Mouse (Mus musculus): ENCODE data around the gene Ptgds. TPM values are rescaled to one million over a fixed set of nuclear protein-coding genes. Genes with fewer than 3 reads are reported as not detected.

Ptgds gene
- polyA plus RNA-seq, 1 experiment from 2014 or later = 1.2 TPM

DNA sequence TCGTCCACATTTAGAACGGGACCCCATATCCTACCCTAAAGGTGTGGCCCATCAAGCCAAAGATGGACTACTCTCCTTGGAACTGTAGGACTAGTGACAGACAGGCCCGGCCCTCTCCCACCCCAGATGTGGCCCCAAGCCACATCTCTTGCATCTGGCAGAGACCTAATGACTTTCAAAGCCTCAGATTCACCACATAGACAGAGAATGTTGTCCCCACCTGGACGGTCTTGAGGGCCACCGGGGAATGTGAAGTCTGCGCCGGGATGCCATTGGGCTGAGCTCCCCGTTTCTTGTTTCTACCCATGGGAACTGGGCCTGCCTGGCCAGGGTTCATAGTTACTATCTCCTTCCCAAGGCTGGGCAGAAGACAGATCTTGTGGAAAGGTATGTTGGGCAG, 7.7 kb upstream of the Ptgds start:
- no peak for ATAC-seq
- no peak for TF ChIP-seq CTCF (IDR thresholded peaks at IDR 0.05; ENCODE audit: low read depth)
- 88% methylated on average over 8 of the region's 8 CpGs for WGBS

DNA sequence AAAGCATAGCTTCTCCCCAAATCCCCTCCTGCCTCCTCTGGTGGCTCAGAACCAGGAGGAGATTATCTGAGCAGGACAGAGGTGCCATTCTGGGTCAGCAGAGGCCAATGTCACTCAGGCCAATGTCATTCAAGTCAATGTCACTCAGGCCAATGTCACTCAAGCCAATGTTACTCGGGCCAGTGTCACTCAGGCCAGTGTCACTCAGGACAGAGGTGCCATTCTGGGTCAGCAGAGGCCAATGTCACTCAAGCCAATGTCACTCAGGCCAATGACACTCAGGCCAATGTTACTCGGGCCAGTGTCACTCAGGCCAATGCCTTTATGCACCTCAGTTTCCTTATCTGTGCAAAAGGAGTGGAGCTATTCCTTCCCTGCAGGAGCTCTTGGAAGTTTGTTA, 2.7 kb upstream of the Ptgds start:
- H3K9ac ChIP-seq (ENCODE audit: low read depth, low read length) = no peak overlapping the region
- no peaks in the 10 kb centered on the region for H3K27me3 ChIP-seq (replicated peaks; ENCODE audit: control insufficient read depth, insufficient read depth, low read length)
- H3K36me3 ChIP-seq (ENCODE audit: control insufficient read depth, insufficient read depth) = no peaks in the 10 kb centered on the region
- H3K4me3 ChIP-seq (ENCODE audit: low read depth, low read length) = no peak overlapping the region
- H3K4me1 ChIP-seq (replicated peaks; ENCODE audit: control insufficient read depth, insufficient read depth, low read length) = 0 out of 2 replicates have a peak, but pooled peaks cover 3% of the 10 kb centered on the region
- no peaks in the 10 kb centered on the region for H3K9me3 ChIP-seq (ENCODE audit: control insufficient read depth)
- H3K4me2 ChIP-seq (replicated peaks; ENCODE audit: low read depth) = no peak overlapping the region
- no peak overlapping the region for H3K27ac ChIP-seq (ENCODE audit: low read depth, low read length)
- no peak for TF ChIP-seq CTCF (IDR thresholded peaks at IDR 0.05; ENCODE audit: low read depth)
- ATAC-seq = no peak
- 78% methylated on average over 2 of the region's 2 CpGs for WGBS

More for the DNA sequence above, 7.7 kb upstream of the Ptgds start:
- Histone ChIP-seq H3K4me2 (replicated peaks; ENCODE audit: low read depth) (no peak overlapping the region), H3K9me3 (ENCODE audit: control insufficient read depth) (no peaks in the 10 kb centered on the region), H3K27ac (ENCODE audit: low read depth, low read length) (no peak overlapping the region), H3K9ac (ENCODE audit: low read depth, low read length) (no peak overlapping the region), H3K36me3 (ENCODE audit: control insufficient read depth, insufficient read depth) (no peaks in the 10 kb centered on the region), H3K27me3 (replicated peaks; ENCODE audit: control insufficient read depth, insufficient read depth, low read length) (no peaks in the 10 kb centered on the region), H3K4me3 (ENCODE audit: low read depth, low read length) (no peak overlapping the region), H3K4me1 (replicated peaks; ENCODE audit: control insufficient read depth, insufficient read depth, low read length) (no peaks in the 10 kb centered on the region)

DNA sequence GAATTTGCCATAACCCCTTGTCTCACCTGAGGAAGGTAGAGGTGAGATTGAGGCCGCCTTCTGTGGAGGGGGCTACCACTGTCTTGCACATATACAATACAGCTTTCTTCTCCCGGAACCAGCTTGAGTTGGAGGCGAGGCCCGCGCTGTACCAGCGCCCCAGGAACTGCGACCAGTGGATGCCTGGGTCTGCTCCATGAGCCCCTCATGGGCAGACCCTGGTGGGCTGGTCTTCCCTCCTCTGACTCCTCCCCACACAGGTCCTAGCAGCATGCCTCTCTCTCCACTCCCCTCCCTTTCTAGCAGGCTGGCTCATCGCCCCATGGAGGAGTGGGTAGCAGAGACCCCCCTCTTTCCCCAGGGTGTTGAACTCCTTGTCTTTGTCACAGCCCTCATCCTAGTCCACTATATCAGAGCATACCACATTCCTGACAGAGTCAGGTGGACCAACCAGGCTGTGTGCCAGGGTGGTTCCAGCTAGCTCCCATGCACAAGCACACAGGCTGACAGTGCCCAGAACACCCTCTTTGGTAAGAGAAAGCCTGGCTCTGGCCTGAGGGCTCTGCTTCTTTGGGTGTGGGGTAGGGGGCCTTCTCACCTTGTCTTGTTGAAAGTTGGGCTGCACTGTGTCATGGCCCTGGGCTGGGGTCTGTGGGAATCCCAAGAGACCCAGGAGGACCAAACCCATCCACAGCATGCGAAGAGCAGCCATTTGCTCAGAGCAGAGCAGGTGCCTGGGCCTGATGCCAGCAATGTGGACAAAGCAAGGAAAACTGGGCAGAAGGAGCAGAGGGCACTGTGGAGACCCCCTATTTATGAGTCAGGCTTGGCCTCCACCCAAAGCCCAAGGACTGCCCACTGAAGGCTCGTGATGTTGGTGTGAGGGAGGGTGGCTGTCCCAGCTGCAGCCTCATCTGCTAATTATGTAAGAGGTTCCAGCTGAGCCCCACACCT, 607 bp downstream of the Ptgds start:
- Histone ChIP-seq H3K9ac (ENCODE audit: low read depth, low read length) (no peak overlapping the region), H3K9me3 (ENCODE audit: control insufficient read depth) (no peaks in the 10 kb centered on the region), H3K27ac (ENCODE audit: low read depth, low read length) (no peak overlapping the region), H3K4me2 (replicated peaks; ENCODE audit: low read depth) (no peak overlapping the region), H3K4me1 (replicated peaks; ENCODE audit: control insufficient read depth, insufficient read depth, low read length) (0 out of 2 replicates have a peak, but pooled peaks cover 3% of the 10 kb centered on the region), H3K4me3 (ENCODE audit: low read depth, low read length) (no peak overlapping the region), H3K27me3 (replicated peaks; ENCODE audit: control insufficient read depth, insufficient read depth, low read length) (no peaks in the 10 kb centered on the region), H3K36me3 (ENCODE audit: control insufficient read depth, insufficient read depth) (no peaks in the 10 kb centered on the region)
- TF ChIP-seq CTCF (IDR thresholded peaks at IDR 0.05; ENCODE audit: low read depth) = no peak
- WGBS = 76% methylated on average over 10 of the region's 10 CpGs
- no peak for ATAC-seq

DNA sequence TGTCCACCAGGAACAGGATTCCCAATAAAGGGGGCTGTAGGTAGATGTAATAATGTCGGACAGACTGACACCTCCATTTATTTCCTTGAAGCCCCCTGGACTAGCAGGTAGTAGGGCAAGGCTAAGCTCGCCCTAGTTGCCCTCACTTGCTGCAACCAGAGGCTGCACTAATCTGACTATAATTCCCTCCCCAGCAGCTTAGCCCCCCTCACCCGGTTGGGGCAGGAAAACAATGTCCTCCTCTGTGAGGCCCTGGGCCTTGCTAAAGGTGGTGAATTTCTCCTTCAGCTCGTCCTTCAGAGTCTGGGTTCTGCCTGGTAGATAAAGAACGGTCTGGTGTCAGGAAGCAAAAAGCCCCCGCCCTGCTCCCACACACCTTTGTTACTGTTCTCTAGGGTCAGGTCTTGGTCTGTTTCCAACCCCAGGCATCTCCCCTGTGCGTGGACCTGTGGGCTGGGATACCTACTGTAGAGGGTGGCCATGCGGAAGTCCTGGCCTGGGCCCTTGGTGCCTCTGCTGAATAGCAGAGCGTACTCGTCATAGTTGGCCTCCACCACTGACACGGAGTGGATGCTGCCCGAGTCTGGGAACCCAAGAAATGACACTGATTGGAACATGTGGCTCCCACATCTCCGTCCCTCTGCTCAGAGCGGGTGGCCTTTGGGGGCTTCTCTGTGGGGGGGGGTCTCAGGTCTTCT, 2.1 kb downstream of the Ptgds start:
- no peaks in the 10 kb centered on the region for H3K9me3 ChIP-seq (ENCODE audit: control insufficient read depth)
- no peak for ATAC-seq
- H3K4me3 ChIP-seq (ENCODE audit: low read depth, low read length) = no peak overlapping the region
- WGBS = 69% methylated on average over 14 of the region's 14 CpGs
- 0 out of 2 replicates have a peak, but pooled peaks cover 3% of the 10 kb centered on the region for H3K4me1 ChIP-seq (replicated peaks; ENCODE audit: control insufficient read depth, insufficient read depth, low read length)
- H3K4me2 ChIP-seq (replicated peaks; ENCODE audit: low read depth) = no peak overlapping the region
- H3K36me3 ChIP-seq (ENCODE audit: control insufficient read depth, insufficient read depth) = no peaks in the 10 kb centered on the region
- no peak overlapping the region for H3K27ac ChIP-seq (ENCODE audit: low read depth, low read length)
- H3K27me3 ChIP-seq (replicated peaks; ENCODE audit: control insufficient read depth, insufficient read depth, low read length) = no peaks in the 10 kb centered on the region
- TF ChIP-seq CTCF (IDR thresholded peaks at IDR 0.05; ENCODE audit: low read depth) = no peak
- H3K9ac ChIP-seq (ENCODE audit: low read depth, low read length) = no peak overlapping the region

DNA sequence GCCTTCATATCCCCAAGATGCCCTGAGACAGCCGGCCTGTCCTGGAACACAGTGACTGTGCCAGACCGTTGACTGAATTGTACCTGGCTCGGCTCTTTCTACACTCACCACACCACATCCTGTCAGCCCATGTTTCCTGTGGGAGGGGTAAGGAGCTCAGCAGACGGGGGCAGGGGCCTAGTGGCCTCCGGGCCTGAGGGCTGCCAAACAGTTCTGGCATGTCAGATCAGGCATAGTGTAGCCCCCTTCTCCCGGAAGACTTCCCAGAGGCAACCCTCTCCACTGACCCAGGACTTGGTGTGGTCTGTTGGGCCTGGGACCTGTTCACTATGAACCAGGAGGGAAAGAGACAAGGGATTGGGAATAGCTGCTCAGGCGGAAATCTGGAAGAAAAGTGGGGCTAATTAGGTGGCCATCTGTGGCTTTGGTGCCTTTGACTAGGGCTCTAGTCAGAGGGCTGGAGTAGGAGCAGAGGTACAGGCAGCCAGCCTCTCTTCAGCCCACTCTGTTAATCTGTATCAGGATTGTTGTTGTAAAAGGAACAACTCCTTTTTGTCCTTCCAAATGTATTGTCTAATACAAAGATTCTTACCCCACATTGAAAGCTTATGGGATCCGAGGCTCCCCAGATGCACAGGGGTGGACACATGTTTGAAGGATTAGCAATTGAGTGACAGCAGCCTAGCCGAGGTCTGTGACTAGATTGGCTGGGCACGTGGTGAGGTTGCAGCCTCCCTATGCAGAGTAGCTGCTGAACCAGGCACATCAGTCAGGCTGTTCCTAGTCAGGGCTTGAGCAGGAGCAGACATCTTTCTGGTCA, 3.8 kb downstream of the Ptgds start:
- Histone ChIP-seq H3K4me3 (ENCODE audit: low read depth, low read length) (no peak overlapping the region), H3K9me3 (ENCODE audit: control insufficient read depth) (no peaks in the 10 kb centered on the region), H3K27me3 (replicated peaks; ENCODE audit: control insufficient read depth, insufficient read depth, low read length) (no peaks in the 10 kb centered on the region), H3K27ac (ENCODE audit: low read depth, low read length) (no peak overlapping the region), H3K36me3 (ENCODE audit: control insufficient read depth, insufficient read depth) (no peaks in the 10 kb centered on the region), H3K9ac (ENCODE audit: low read depth, low read length) (0 out of 2 replicates have a peak overlapping the region, but pooled peaks have one; percentile 11), H3K4me1 (replicated peaks; ENCODE audit: control insufficient read depth, insufficient read depth, low read length) (peaks cover 9% of the 10 kb centered on the region; the same call in 1 of the 2 replicates), H3K4me2 (replicated peaks; ENCODE audit: low read depth) (no peak overlapping the region)
- no peak for ATAC-seq
- 62% methylated on average over 10 of the region's 10 CpGs for WGBS
- TF ChIP-seq CTCF (IDR thresholded peaks at IDR 0.05; ENCODE audit: low read depth) = no peak

Data from intestine, postnatal 0 days (tissue).